Mouse (Mus musculus): ENCODE measurements around the gene Map3k10. TPM values are rescaled to one million over a fixed set of nuclear protein-coding genes. Genes with fewer than 3 reads are reported as not detected.
A peak's percentile ranks its signal among the peaks of the same experiment; 100 is the strongest.

Map3k10 gene
- 10 to 100 TPM; 29.6 to 32.0 TPM for total RNA-seq (2021)
- long read RNA-seq, experiment 1, transcript Map3k10-204 (2 exons, 1,621 nt), result major isoform, 20 of 30 reads
- long read RNA-seq, experiment 1, partial matches to known transcripts, result 1 of 30 reads
- long read RNA-seq, experiment 1, other reads (novel, unspliced or antisense), result 8 of 30 reads
- long read RNA-seq, experiment 2, transcript Map3k10-204 (2 exons, 1,621 nt), result major isoform, 10 of 16 reads
- long read RNA-seq, experiment 2, partial matches to known transcripts, result 3 of 16 reads
- long read RNA-seq, experiment 2, other reads (novel, unspliced or antisense), result 2 of 16 reads

- peak; percentile 95 to 96 for DNase-seq
These were observed at the start of gene Map3k10 for GRCm38 (mm10) chr7:27674522-27675221. Gene Map3k10, minus strand, starts transcription at chr7:27674598.

GRCm38 (mm10) chr7:27721951-27722350, 47.6 kb upstream of the Map3k10 start:
- DNase-seq, result no peak

- no peak for DNase-seq
These were observed 36.0 kb upstream of the Map3k10 start for GRCm38 (mm10) chr7:27710402-27710801.

GRCm38 (mm10) chr7:27696711-27697110, 22.3 kb upstream of the Map3k10 start:
- no peak for DNase-seq

- peak; percentile 22 to 31 for DNase-seq
These were observed 16.7 kb upstream of the Map3k10 start for GRCm38 (mm10) chr7:27691076-27691475.

GRCm38 (mm10) chr7:27688815-27689612, 14.6 kb upstream of the Map3k10 start, which contains the start of gene Zfp607b:
Gene Zfp607b, plus strand, starts transcription at chr7:27689340.
- peak; percentile 93 for DNase-seq

- no peak for DNase-seq
These were observed 13.9 kb upstream of the Map3k10 start for GRCm38 (mm10) chr7:27688246-27688788.

GRCm38 (mm10) chr7:27687836-27688235, 13.4 kb upstream of the Map3k10 start:
- no peak for DNase-seq

GRCm38 (mm10) chr7:27687043-27687442, 12.6 kb upstream of the Map3k10 start:
- no peak for DNase-seq

- DNase-seq, result no peak
These were observed 11.3 kb upstream of the Map3k10 start for GRCm38 (mm10) chr7:27685681-27686080.

- DNase-seq, result no peak
These were observed 10.8 kb upstream of the Map3k10 start for GRCm38 (mm10) chr7:27685220-27685619.

- DNase-seq, result no peak
These were observed 8.8 kb upstream of the Map3k10 start for GRCm38 (mm10) chr7:27683218-27683617.

GRCm38 (mm10) chr7:27675222-27675612, 819 bp upstream of the Map3k10 start:
- DNase-seq, result no peak

- DNase-seq, result no peak
These were observed 240 bp downstream of the Map3k10 start for GRCm38 (mm10) chr7:27674195-27674521.

GRCm38 (mm10) chr7:27673575-27674131, 745 bp downstream of the Map3k10 start:
- peak in 1 of 2 experiments; percentile 33 for DNase-seq

GRCm38 (mm10) chr7:27673064-27673574, 1.3 kb downstream of the Map3k10 start:
- no peak for DNase-seq

GRCm38 (mm10) chr7:27662038-27662437, 12.4 kb downstream of the Map3k10 start:
- DNase-seq, result no peak

- no peak for DNase-seq
These were observed 15.4 kb downstream of the Map3k10 start for GRCm38 (mm10) chr7:27658712-27659663.

GRCm38 (mm10) chr7:27657824-27658395, 16.5 kb downstream of the Map3k10 start:
- no peak for DNase-seq

GRCm38 (mm10) chr7:27656600-27656999, 17.8 kb downstream of the Map3k10 start:
- DNase-seq, result no peak

All from adrenal gland, postnatal 36 days (tissue).